Mouse (Mus musculus) forebrain, embryonic 13.5 days (tissue): ENCODE data around the gene Gm20388. TPM values are rescaled to one million over a fixed set of nuclear protein-coding genes. Genes with fewer than 3 reads are reported as not detected.
A peak's percentile ranks its signal among the peaks of the same experiment; 100 is the strongest.

Experiments
- ATAC-seq: fragments of 200-750 bp; cut with Nextera tagmentation; 2 replicates; pipeline ENCODE4 v1.8.0; 2017
- H3K27ac ChIP-seq: fragments of 300-500 bp; sonication (generic); 2 replicates; pipeline ENCODE4 v1.5.1; 2015; ENCODE audit warnings: inconsistent platforms, mild to moderate bottlenecking, moderate library complexity
- H3K27me3 ChIP-seq: fragments of 300-500 bp; sonication (generic); 2 replicates; pipeline ENCODE4 v1.6.1; 2015; ENCODE audit warnings: mild to moderate bottlenecking, inconsistent platforms
- H3K36me3 ChIP-seq: fragments of 300-500 bp; sonication (generic); 2 replicates; pipeline ENCODE4 v1.6.1; 2015; ENCODE audit warnings: mild to moderate bottlenecking, inconsistent platforms; ENCODE audit not compliant: poor library complexity, severe bottlenecking
- H3K4me1 ChIP-seq: fragments of 300-500 bp; sonication (generic); 2 replicates; pipeline ENCODE4 v1.6.1; 2015; ENCODE audit warnings: inconsistent platforms
- H3K4me2 ChIP-seq: fragments of 300-500 bp; sonication (generic); 2 replicates; pipeline ENCODE4 v1.6.1; 2015; ENCODE audit warnings: inconsistent platforms, mild to moderate bottlenecking, moderate library complexity
- H3K4me3 ChIP-seq: fragments of 300-500 bp; sonication (generic); 2 replicates; pipeline ENCODE4 v1.5.1; 2015; ENCODE audit warnings: mild to moderate bottlenecking, inconsistent platforms
- H3K9ac ChIP-seq: fragments of 300-500 bp; sonication (generic); 2 replicates; pipeline ENCODE4 v1.6.1; 2015; ENCODE audit warnings: mild to moderate bottlenecking, inconsistent platforms
- H3K9me3 ChIP-seq: fragments of 300-500 bp; sonication (generic); replicated peaks from 2 replicates; pipeline ENCODE4 v1.6.1; 2016; ENCODE audit warnings: inconsistent platforms
- WGBS: fragments of 180-500 bp; shearing (Covaris S2); methylation state at CpG from one replicate; pipeline ENCODE4 v1.1.7; 2015; 5-methylcytosine and 5-hydroxymethylcytosine counted together
- polyA plus RNA-seq: library from polyadenylated mRNA; unstranded; fragments of >200 nt; fragmentation: Nextera tagmentation; extraction: Ambion mirVana; gene quantifications from 2 replicates; pipeline ENCODE4 v1.2.1, GENCODE M21; 2015

Gene Gm20388
- polyA plus RNA-seq, 1 experiment from 2014 or later: 5.6 TPM

GRCm38 (mm10) chr8:120226700-120227577 lies 316.3 kb downstream of the Gm20388 start:
- Histone ChIP-seq H3K9ac (no peak overlapping the region), H3K27ac (peak overlapping the region; percentile 31; the same call in 1 of the 2 replicates), H3K4me2 (0 out of 2 replicates have a peak overlapping the region, but pooled peaks have one; percentile 94), H3K4me3 (no peak overlapping the region), H3K4me1 (peaks cover 73% of the 10 kb centered on the region), H3K27me3 (peaks cover 29% of the 10 kb centered on the region), H3K9me3 (no peaks in the 10 kb centered on the region), H3K36me3 (no peaks in the 10 kb centered on the region)
- 39% methylated on average over 5 of the region's 5 CpGs for WGBS
- no peak for ATAC-seq

DNA sequence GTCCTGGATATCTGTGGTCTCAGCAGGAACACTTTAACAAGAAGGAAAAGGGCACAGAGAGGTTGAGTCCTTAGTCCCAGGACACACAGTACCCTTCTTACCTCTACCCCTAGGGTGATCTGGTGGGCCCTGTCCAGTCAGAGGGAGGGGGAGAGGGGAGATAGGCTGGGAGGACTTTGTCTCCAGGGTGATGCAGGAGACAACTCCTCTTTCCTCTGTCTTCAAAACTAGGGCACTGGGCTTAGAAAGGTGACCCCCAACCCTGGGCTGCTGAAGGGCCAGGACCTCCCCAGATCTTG lies 316.9 kb downstream of the Gm20388 start:
- H3K9ac ChIP-seq: peak overlapping the region; percentile 51
- peaks cover 76% of the 10 kb centered on the region for H3K4me1 ChIP-seq
- H3K9me3 ChIP-seq: no peaks in the 10 kb centered on the region
- H3K27ac ChIP-seq: peak overlapping the region; percentile 44; the same call in 1 of the 2 replicates
- no peaks in the 10 kb centered on the region for H3K36me3 ChIP-seq
- peaks cover 29% of the 10 kb centered on the region for H3K27me3 ChIP-seq
- peak overlapping the region; percentile 94 for H3K4me2 ChIP-seq
- H3K4me3 ChIP-seq: peak overlapping the region; percentile 54
- no peak for ATAC-seq

DNA sequence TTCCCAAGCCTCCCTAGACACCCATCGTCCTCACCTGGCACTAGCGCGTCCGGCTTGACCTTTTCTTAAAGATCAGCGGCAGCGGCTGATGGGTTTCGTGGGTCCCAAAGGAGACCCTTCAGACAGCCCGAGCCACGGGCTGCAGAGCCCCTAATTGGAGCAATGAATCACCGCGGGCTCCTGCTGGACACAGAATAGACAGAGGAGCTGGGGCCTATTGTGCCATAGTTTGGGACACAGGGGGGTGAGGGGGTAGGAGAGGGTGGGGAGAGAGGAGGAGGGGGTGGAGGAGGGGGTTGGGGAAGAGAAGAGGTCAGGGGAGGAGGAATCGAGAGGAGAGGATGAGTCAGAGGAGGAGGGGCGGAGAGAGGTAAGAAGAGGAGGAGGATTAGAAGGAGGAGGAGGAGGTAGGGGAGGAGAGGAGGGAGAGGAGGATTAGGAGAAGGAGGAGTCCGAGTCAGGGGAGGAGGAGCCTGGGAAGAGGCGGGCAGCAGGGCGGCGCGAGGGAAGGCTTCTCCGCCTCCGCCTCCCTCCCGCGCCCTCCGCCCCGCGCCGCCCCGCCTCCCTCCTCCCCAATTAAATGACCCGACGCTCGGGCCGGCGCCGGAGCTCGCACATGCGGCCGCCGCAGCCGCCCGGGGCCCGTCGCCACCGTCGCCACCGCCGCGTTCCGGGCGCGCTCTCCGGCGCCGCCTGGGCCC lies 317.4 kb downstream of the Gm20388 start, which contains the start of gene Gse1:
Gene Gse1 (plus strand): TSS at position 566 of the 701 bp plus-strand sequence.
- Histone ChIP-seq H3K9me3 (no peaks in the 10 kb centered on the region), H3K27ac (peak within 1 kb of the TSS; percentile 44), H3K4me3 (peak within 1 kb of the TSS; percentile 54), H3K27me3 (peaks cover 29% of the 10 kb centered on the region), H3K9ac (peak within 1 kb of the TSS; percentile 71), H3K36me3 (no peaks in the 10 kb centered on the region), H3K4me1 (peaks cover 76% of the 10 kb centered on the region), H3K4me2 (peak within 1 kb of the TSS; percentile 94)
- 0% methylated on average over 27 of the region's 52 CpGs for WGBS
- ATAC-seq: peak; percentile 69

DNA sequence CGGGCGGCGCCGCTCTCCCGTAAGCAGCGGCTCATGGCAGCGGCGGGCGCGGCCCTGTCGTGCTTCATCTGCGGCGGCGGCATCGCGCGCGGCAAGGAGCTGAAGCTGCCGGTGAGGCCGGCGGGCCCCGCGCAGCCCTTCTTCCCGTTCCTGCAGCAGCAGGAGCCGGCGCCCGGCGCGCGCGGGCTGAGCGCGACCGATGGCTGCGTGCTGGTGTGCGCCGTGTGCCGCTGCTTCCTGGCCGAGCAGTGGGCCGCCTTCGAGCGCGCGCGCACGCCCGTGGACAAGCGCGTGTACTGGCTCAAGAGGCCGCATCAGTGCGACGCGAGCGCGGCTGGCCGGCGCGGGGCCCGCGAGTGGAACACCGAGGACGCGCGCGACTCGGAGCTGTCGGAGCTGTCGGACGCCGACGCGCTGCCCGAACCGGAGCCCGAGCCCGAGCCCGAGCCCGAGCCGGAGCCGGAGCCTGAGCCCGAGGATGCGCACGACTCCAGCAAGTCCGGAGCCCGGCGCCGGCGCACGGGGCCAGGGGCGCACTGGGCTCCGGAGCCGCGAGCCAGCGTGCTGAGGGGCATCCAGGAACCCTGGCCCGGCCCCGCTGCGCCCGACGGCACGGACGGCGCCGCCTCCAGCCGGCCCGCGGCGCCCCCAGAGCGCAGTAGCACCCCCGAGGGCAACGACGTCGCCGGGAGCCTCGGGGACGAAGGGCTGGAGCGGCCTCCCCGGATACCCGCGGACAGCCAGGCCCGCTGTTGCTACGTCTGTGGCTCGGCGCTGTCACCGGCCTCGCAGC lies 318.3 kb downstream of the Gm20388 start:
- H3K4me1 ChIP-seq: peaks cover 84% of the 10 kb centered on the region
- H3K4me2 ChIP-seq: peak overlapping the region; percentile 94
- 0 out of 2 replicates have a peak overlapping the region, but pooled peaks have one; percentile 10 for H3K27ac ChIP-seq
- H3K9ac ChIP-seq: peak overlapping the region; percentile 71
- H3K9me3 ChIP-seq: no peaks in the 10 kb centered on the region
- under 1% methylated on average over 81 of the region's 125 CpGs for WGBS
- no peaks in the 10 kb centered on the region for H3K36me3 ChIP-seq
- peaks cover 29% of the 10 kb centered on the region for H3K27me3 ChIP-seq
- peak overlapping the region; percentile 54 for H3K4me3 ChIP-seq
- ATAC-seq: peak; percentile 28

DNA sequence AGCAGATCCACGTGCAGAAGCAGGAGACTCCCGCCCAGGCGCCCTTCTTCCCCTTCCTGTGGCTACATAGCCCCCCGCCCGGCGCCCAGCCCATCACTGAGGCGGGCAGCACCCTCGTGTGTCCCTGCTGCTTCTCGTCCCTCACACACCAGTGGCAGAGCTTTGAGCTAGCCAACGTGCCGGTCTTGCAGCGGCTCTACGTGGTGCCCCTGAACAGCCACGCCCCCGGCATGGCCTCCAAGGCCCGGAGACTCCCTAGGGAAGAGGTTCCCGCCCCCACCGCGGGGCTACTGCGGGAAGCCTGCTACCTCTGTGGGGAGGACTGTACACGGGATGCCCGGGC lies 318.9 kb downstream of the Gm20388 start:
- H3K4me2 ChIP-seq: peak overlapping the region; percentile 94
- 0 out of 2 replicates have a peak, but pooled peaks have one; percentile 4 for ATAC-seq

DNA sequence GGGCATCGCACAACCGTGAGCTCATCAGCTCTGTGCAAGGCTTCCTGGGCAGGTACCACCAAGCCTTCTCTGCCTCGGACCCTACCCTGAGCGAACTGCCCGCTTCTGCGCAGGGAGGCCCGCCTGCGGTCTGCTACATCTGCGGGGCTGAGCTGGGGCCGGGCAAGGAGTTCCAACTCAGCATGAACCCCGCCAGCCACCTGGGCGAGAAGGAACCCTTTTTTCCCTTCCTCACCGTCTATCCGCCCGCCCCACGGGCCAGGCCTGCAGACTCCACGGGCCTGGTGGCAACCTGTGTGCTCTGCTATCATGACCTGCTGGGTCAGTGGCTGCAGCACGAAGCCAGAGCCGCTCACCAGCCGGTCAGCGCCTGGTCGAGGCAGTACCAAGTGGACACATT lies 319.4 kb downstream of the Gm20388 start:
- WGBS: 9% methylated on average over 22 of the region's 22 CpGs
- ATAC-seq: no peak
- Histone ChIP-seq H3K4me3 (peak overlapping the region; percentile 54), H3K27me3 (peaks cover 29% of the 10 kb centered on the region), H3K27ac (no peak overlapping the region), H3K36me3 (no peaks in the 10 kb centered on the region), H3K9ac (peak overlapping the region; percentile 71), H3K9me3 (no peaks in the 10 kb centered on the region), H3K4me1 (peaks cover 90% of the 10 kb centered on the region), H3K4me2 (peak overlapping the region; percentile 94)

More for the DNA sequence above, 318.9 kb downstream of the Gm20388 start:
- no peaks in the 10 kb centered on the region for H3K36me3 ChIP-seq
- H3K9ac ChIP-seq: peak overlapping the region; percentile 71
- peaks cover 29% of the 10 kb centered on the region for H3K27me3 ChIP-seq
- peak overlapping the region; percentile 54 for H3K4me3 ChIP-seq
- H3K4me1 ChIP-seq: peaks cover 89% of the 10 kb centered on the region
- WGBS: under 1% methylated on average over 22 of the region's 22 CpGs
- H3K27ac ChIP-seq: no peak overlapping the region
- H3K9me3 ChIP-seq: no peaks in the 10 kb centered on the region

GRCm38 (mm10) chr8:120230715-120231614 lies 320.3 kb downstream of the Gm20388 start:
- 47% methylated on average over 18 of the region's 18 CpGs for WGBS
- ATAC-seq: no peak
- no peaks in the 10 kb centered on the region for H3K9me3 ChIP-seq
- H3K4me3 ChIP-seq: peak overlapping the region; percentile 54
- peak overlapping the region; percentile 94 for H3K4me2 ChIP-seq
- H3K27me3 ChIP-seq: peaks cover 29% of the 10 kb centered on the region
- peaks cover 86% of the 10 kb centered on the region for H3K4me1 ChIP-seq
- peak overlapping the region; percentile 71 for H3K9ac ChIP-seq
- no peaks in the 10 kb centered on the region for H3K36me3 ChIP-seq
- no peak overlapping the region for H3K27ac ChIP-seq

DNA sequence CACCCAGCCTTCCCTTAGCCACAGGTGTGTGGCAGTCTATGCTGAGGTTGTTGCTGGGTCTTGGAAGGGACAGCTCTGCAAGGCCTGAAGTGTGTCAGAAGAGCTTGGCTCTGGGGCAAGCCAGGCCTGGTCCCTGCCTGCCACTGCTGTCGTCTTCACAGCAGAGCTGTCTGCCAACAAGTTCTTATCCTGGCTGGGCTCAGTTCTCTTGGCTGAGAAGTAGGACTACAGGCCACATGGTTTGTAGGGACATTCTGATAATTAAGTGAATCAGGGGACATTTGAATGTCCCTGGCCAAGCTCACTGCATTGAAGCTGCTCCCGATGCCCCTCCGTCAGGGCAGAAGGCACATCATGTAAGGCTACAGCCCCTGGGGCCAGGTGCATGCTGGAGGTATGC lies 321.2 kb downstream of the Gm20388 start:
- peaks cover 78% of the 10 kb centered on the region for H3K4me1 ChIP-seq
- peaks cover 29% of the 10 kb centered on the region for H3K27me3 ChIP-seq
- WGBS: 70% methylated on average over 3 of the region's 3 CpGs
- H3K4me3 ChIP-seq: peak overlapping the region; percentile 14
- H3K4me2 ChIP-seq: peak overlapping the region; percentile 94
- no peaks in the 10 kb centered on the region for H3K9me3 ChIP-seq
- H3K27ac ChIP-seq: no peak overlapping the region
- H3K9ac ChIP-seq: 0 out of 2 replicates have a peak overlapping the region, but pooled peaks have one; percentile 12
- ATAC-seq: no peak
- H3K36me3 ChIP-seq: no peaks in the 10 kb centered on the region

DNA sequence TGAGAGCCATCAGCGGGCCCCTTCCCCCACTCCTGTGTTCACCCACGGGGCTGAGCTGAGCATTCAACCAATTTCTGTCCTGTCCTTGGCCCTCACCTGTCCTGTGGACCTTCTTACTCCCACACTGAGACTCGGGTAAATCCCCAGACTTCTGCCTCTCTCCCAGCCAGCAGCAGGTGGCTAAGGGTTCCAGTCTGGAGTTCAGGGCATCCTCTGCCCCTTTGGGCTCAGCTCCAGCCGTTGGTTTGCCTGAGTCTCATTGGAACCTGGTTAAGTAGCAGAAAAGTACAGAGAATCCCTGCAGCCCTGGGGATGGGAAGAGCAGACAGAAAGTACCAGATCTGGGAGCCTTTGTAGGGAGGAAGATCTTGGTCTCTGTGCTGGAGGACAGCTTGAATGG lies 321.8 kb downstream of the Gm20388 start:
- Histone ChIP-seq H3K4me3 (peak overlapping the region; percentile 16), H3K4me1 (peaks cover 73% of the 10 kb centered on the region), H3K9ac (peak overlapping the region; percentile 51; the same call in 1 of the 2 replicates), H3K4me2 (peak overlapping the region; percentile 94), H3K9me3 (no peaks in the 10 kb centered on the region), H3K27ac (no peak overlapping the region), H3K27me3 (peaks cover 29% of the 10 kb centered on the region), H3K36me3 (no peaks in the 10 kb centered on the region)
- 48% methylated on average over 4 of the region's 4 CpGs for WGBS
- ATAC-seq: no peak

GRCm38 (mm10) chr8:120232913-120233312 lies 322.3 kb downstream of the Gm20388 start:
- Histone ChIP-seq H3K9me3 (no peaks in the 10 kb centered on the region), H3K4me1 (peaks cover 68% of the 10 kb centered on the region), H3K27ac (no peak overlapping the region), H3K4me3 (0 out of 2 replicates have a peak overlapping the region, but pooled peaks have one; percentile 16), H3K27me3 (peaks cover 29% of the 10 kb centered on the region), H3K9ac (peak overlapping the region; percentile 51), H3K4me2 (peak overlapping the region; percentile 94), H3K36me3 (no peaks in the 10 kb centered on the region)
- ATAC-seq: no peak
- WGBS: 31% methylated on average over 13 of the region's 13 CpGs

DNA sequence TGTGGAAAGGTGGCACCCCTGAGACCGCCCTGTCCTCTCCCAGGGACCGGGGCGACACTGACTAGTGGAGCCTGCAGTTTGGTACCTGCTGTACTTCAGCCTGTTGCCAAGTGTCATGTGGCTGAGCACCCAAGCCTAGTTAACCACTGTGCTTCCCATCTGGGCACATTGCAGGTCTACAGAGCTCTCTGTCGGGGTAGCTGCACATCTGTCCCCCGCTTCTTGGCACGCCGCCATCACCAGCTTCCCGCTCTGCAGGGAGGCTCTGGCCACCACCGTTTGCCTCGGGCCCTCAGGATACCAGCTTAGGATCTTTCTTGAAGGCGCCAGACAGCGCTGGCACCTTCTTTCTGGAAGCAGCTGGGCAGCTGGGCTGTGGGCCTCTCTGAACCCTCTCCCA lies 323.8 kb downstream of the Gm20388 start:
- H3K9ac ChIP-seq: peak overlapping the region; percentile 17
- peak; percentile 20; the same call in 1 of the 2 replicates for ATAC-seq
- H3K36me3 ChIP-seq: no peaks in the 10 kb centered on the region
- peaks cover 59% of the 10 kb centered on the region for H3K4me1 ChIP-seq
- H3K9me3 ChIP-seq: no peaks in the 10 kb centered on the region
- H3K4me3 ChIP-seq: no peak overlapping the region
- 49% methylated on average over 12 of the region's 12 CpGs for WGBS
- peak overlapping the region; percentile 26; the same call in 1 of the 2 replicates for H3K27ac ChIP-seq
- H3K27me3 ChIP-seq: peaks cover 25% of the 10 kb centered on the region
- H3K4me2 ChIP-seq: no peak overlapping the region
